Mouse (Mus musculus) layer of hippocampus, postnatal 36 days (tissue): ENCODE measurements around the gene Olfr926. TPM values are rescaled to one million over a fixed set of nuclear protein-coding genes. Genes with fewer than 3 reads are reported as not detected.
"Not testable (repeated sequence)": the region's sequence is repeated elsewhere in the genome, so short reads cannot be mapped to it uniquely, and the experiment has no call there.

Source experiments
- DNase-seq, 2 experiments: peaks; one replicate each; pipeline ENCODE4 v3.0.0; 2022
- total RNA-seq, 2 experiments: library from RNA; stranded (reverse); gene quantifications; 2 replicates each; pipeline ENCODE4 v1.2.3; 2021

Gene Olfr926
- total RNA-seq, result not detected

DNA sequence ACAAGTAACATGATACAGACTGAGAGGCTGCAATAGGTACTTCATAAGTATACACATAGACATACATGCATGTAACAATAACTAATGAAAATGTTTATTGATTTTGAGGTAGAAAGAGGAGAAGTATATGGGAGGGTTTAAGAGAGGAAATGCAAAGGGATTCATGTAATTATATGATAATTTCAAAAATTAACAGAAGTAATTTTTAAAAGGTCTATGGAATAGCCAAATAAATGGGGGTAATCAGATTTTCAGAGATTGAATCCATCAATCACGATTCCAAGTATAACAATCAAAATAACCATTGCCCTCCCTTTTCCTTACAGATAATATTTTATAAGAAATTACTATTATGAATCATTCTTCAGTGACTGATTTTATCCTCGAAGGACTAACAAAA, at the start of gene Olfr926:
Gene Olfr926 (plus strand): TSS at position 301 of the 400 bp plus-strand sequence.
- no peak for DNase-seq

DNA sequence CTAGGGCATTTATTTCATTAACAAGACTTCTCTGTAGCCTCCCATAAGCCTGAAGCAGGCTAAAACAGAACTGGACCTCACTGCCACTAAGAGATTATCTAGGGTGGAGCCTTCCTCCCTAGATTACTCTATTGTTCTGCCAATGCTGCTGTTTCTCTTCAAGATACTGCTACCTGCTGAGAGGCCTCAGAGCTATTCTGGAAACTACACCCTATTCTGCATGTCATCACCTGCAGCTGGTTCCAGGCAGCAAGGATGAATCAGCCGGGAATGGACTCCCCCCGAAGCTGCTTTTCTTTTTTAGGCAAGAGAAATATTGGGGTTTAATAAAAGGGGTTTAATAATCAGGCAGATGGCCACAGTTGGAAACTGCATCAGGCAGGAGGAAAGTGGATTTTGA, 43.9 kb upstream of the Olfr926 start:
- no peak for DNase-seq

GRCm38 (mm10) chr9:38844149-38844548, 32.8 kb upstream of the Olfr926 start, which contains the start of gene Olfr924:
TSS of gene Olfr924 (plus strand) at chr9:38844449.
- no peak for DNase-seq

DNA sequence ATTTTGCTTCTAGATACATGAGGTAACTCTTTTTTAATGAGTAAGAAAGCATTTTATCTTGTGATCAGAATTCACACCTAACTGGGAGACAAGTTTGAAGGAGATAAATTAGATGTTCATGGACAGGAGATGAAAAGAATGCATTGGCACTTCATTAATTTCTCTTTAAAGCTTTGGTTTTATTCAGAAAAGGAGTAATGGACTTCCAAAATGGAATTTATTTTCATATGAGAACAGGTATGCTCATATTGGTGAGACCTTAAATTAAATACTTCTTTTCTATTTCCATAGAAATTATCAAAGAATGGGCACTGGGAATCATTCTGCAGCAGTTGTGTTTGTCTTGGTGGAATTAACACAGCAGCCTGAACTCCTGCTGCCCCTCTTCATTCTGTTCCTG, 22.2 kb upstream of the Olfr926 start, which contains the start of gene Olfr26:
Gene Olfr26 (plus strand): TSS at position 301 of the 400 bp plus-strand sequence.
- no peak for DNase-seq

GRCm38 (mm10) chr9:38874880-38875279, 2.0 kb upstream of the Olfr926 start:
- DNase-seq, result not testable (repeated sequence)

Other genes with a start within 250 kb of the Olfr926 start
- not detected for gene Olfr916, start 217.3 kb upstream of the Olfr926 start, total RNA-seq
- not detected for gene Olfr917, start 211.3 kb upstream of the Olfr926 start, total RNA-seq
- not detected for gene Olfr918, start 202.5 kb upstream of the Olfr926 start, total RNA-seq
- not detected for gene Olfr919, start 173.5 kb upstream of the Olfr926 start, total RNA-seq
- 10 to 100 TPM in 1 of 2 experiments, 1 to 10 TPM in 1; 9.3 to 15.3 TPM for gene Vwa5a, start 158.9 kb upstream of the Olfr926 start, total RNA-seq
- under 1 TPM in 1 of 2 experiments, not detected in 1; 0.07 TPM for gene Olfr920, start 124.8 kb upstream of the Olfr926 start, total RNA-seq
- gene Olfr921, start 104.1 kb upstream of the Olfr926 start, total RNA-seq, result not detected
- not detected for gene Olfr922, start 62.5 kb upstream of the Olfr926 start, total RNA-seq
- not detected for gene Olfr923, start 50.6 kb upstream of the Olfr926 start, total RNA-seq
- not detected for gene Olfr924, start 32.7 kb upstream of the Olfr926 start, total RNA-seq
- gene Olfr26, start 22.1 kb upstream of the Olfr926 start, total RNA-seq, result not detected
- gene Olfr930, start 52.7 kb downstream of the Olfr926 start, total RNA-seq, result not detected
- gene Olfr933, start 95.2 kb downstream of the Olfr926 start, total RNA-seq, result under 1 TPM in 1 of 2 experiments, not detected in 1; 0.13 TPM
- gene Olfr934, start 111.2 kb downstream of the Olfr926 start, total RNA-seq, result not detected
- gene Olfr935, start 122.6 kb downstream of the Olfr926 start, total RNA-seq, result not detected
- not detected for gene Olfr146, start 146.3 kb downstream of the Olfr926 start, total RNA-seq
- not detected for gene Olfr937, start 187.8 kb downstream of the Olfr926 start, total RNA-seq
- gene Olfr938, start 201.8 kb downstream of the Olfr926 start, total RNA-seq, result not detected